Mouse (Mus musculus) forebrain, embryonic 14.5 days (tissue): ENCODE results near the gene a. TPM values are rescaled to one million over a fixed set of nuclear protein-coding genes. Genes with fewer than 3 reads are reported as not detected.

Experiments
- ATAC-seq: fragments of 200-750 bp; cut with Nextera tagmentation; 2 replicates; pipeline ENCODE4 v1.8.0; 2017; ENCODE audit warnings: mild to moderate bottlenecking, moderate library complexity
- DNase-seq: peaks from one replicate; pipeline ENCODE4 v3.0.0-alpha.2; 2015; ENCODE audit warnings: low spot score
- H3K27ac ChIP-seq: fragments of 300-500 bp; sonication (generic); 2 replicates; pipeline ENCODE4 v1.5.1; 2014; ENCODE audit warnings: low read depth, mild to moderate bottlenecking, control low read depth, low read length, moderate library complexity
- H3K27me3 ChIP-seq: fragments of 300-500 bp; sonication (generic); replicated peaks from 2 replicates; pipeline ENCODE4 v1.6.1; 2014; ENCODE audit warnings: low read length, control low read depth, mixed read lengths; ENCODE audit not compliant: control insufficient read depth, insufficient read depth
- H3K36me3 ChIP-seq: fragments of 300-500 bp; sonication (generic); 2 replicates; pipeline ENCODE4 v1.6.1; 2014; ENCODE audit warnings: low read length, control low read depth; ENCODE audit not compliant: control insufficient read depth, insufficient read depth
- H3K4me1 ChIP-seq: fragments of 300-500 bp; sonication (generic); 2 replicates; pipeline ENCODE4 v1.6.1; 2014; ENCODE audit warnings: antibody characterized with exemption, low read length, control low read depth; ENCODE audit not compliant: control insufficient read depth, insufficient read depth
- H3K4me2 ChIP-seq: fragments of 300-500 bp; sonication (generic); 2 replicates; pipeline ENCODE4 v1.6.1; 2014; ENCODE audit warnings: mild to moderate bottlenecking, control low read depth, low read length
- H3K4me3 ChIP-seq: fragments of 300-500 bp; sonication (generic); 2 replicates; pipeline ENCODE4 v1.5.1; 2014; ENCODE audit warnings: low read depth, low read length, control low read depth
- H3K9ac ChIP-seq: fragments of 300-500 bp; sonication (generic); 2 replicates; pipeline ENCODE4 v1.6.1; 2014; ENCODE audit warnings: mild to moderate bottlenecking, low read length, control low read depth, moderate library complexity
- H3K9me3 ChIP-seq: fragments of 300-500 bp; sonication (generic); replicated peaks from 2 replicates; pipeline ENCODE4 v1.6.1; 2016; ENCODE audit warnings: low read length, control low read depth, mixed read lengths; ENCODE audit not compliant: control insufficient read depth
- WGBS: fragments of 180-500 bp; shearing (Covaris S2); extraction: QIAGEN DNeasy Blood & Tissue Kit; methylation state at CpG from one replicate; pipeline ENCODE4 v1.1.7; 2014; 5-methylcytosine and 5-hydroxymethylcytosine counted together
- polyA plus RNA-seq: library from polyadenylated mRNA; unstranded; fragments of >200 nt; fragmentation: Nextera tagmentation; extraction: Ambion mirVana; gene quantifications from 2 replicates; pipeline ENCODE4 v1.2.1, GENCODE M21; 2014

The a gene
- polyA plus RNA-seq, 1 experiment from 2014 or later = 0.89 TPM

DNA sequence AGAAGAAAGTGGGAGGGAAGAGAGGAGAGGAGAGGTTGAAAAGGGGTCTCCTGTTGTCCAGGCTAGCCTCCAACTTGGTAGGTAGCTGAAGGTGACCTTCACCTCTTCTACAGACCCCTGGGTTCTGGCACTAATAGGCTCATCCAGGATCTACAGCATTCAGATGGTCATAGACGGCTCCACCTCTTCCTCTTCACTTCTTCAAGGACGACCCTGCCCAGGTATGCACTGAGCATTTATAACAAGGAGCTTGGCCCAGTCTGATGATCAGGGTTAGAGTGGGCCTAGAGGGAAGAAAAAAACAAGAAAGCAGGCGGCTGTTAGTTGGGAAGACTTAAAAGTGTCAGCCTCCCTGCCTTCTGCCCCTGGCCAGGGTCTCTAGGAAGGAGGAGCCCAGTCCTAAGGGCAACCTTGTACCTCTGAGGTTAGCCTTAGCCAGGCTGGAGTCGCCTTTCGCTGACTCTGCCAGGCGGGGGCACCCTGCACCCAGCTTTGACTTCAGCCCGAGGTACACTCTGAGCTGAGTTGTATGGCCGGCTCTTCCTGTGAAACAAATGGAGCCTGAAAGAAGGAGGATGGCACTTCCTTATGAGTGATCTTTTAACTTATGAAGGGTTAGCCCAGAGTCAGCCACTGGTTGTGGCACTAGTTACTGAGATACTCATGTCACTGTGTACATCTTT lies 291.1 kb downstream of the a start:
- no peak overlapping the region for H3K4me3 ChIP-seq
- H3K4me1 ChIP-seq = no peaks in the 10 kb centered on the region
- no peak overlapping the region for H3K4me2 ChIP-seq
- peak; percentile 24 for DNase-seq
- no peak overlapping the region for H3K27ac ChIP-seq
- WGBS = 24% methylated on average over 8 of the region's 8 CpGs
- no peaks in the 10 kb centered on the region for H3K9me3 ChIP-seq
- no peaks in the 10 kb centered on the region for H3K27me3 ChIP-seq
- H3K9ac ChIP-seq = no peak overlapping the region
- H3K36me3 ChIP-seq = no peaks in the 10 kb centered on the region
- ATAC-seq = no peak

DNA sequence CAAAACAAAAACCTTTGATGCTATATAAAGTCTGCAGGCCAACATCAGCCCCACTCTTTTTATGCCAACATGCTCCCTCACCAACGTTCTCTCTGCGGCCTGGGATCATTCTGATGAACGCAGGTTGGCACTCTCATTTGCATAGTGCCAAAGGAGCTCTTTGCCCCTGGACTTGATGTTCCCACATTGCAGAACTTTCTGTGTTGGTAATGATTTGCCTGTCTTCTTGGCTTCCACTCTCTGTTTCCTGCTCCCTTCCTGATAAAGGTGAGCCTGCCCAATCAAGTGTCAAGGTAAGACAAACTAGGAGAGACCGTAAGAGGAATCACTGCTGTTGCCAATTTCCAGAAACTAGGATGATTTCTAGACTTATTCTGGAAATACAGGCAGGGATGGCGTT lies 293.3 kb downstream of the a start:
- Histone ChIP-seq H3K27ac (no peak overlapping the region), H3K4me3 (no peak overlapping the region), H3K9me3 (no peaks in the 10 kb centered on the region), H3K4me2 (no peak overlapping the region), H3K36me3 (no peaks in the 10 kb centered on the region), H3K9ac (no peak overlapping the region), H3K4me1 (no peaks in the 10 kb centered on the region), H3K27me3 (no peaks in the 10 kb centered on the region)
- ATAC-seq = no peak
- no peak for DNase-seq
- WGBS = 87% methylated on average over 5 of the region's 5 CpGs

DNA sequence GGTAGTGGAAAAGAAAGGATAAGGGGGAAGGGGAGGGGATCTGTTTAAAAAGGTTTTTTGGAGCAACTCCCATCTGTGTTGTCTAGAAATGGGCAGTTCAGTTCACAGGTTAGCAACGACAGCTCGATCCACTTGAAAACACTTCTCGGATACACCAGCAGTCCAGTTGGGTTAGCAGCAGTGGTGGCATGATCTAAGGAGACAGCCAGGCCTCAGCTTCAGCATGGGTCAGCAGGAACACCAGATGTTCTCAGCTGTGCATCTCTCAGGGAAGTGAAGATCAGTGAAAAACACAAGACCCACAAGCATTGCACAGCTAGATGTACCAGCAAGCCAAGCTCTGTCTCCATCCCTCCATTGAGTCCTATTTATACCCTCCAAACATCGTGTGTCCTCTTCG lies 295.1 kb downstream of the a start:
- WGBS = 92% methylated on average over 5 of the region's 5 CpGs
- no peak for ATAC-seq
- Histone ChIP-seq H3K9ac (no peak overlapping the region), H3K4me2 (no peak overlapping the region), H3K4me1 (no peaks in the 10 kb centered on the region), H3K36me3 (no peaks in the 10 kb centered on the region), H3K9me3 (no peaks in the 10 kb centered on the region), H3K27ac (no peak overlapping the region), H3K27me3 (no peaks in the 10 kb centered on the region), H3K4me3 (no peak overlapping the region)
- no peak for DNase-seq

DNA sequence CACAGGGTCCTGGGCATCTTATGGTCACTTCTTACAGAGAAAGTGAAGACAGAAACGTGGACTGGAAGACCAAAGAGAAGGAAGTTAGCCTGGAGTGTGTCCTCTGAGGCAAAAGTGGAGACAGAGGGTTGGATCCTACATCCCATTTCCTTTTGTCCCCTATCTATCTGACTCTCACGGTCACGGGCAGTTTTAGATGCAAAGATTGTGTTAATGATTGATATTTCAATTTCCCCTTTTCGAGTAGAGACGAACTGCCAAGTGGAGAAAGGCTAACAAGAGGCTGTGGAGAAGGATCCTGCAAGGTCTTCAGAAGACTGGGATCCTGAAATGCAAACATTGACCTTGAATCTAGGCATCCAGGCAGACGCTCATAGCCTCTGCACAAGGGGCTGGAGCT lies 297.1 kb downstream of the a start:
- Histone ChIP-seq H3K27ac (no peak overlapping the region), H3K4me2 (no peak overlapping the region), H3K27me3 (no peaks in the 10 kb centered on the region), H3K4me3 (no peak overlapping the region), H3K9me3 (no peaks in the 10 kb centered on the region), H3K36me3 (no peaks in the 10 kb centered on the region), H3K9ac (no peak overlapping the region), H3K4me1 (no peaks in the 10 kb centered on the region)
- WGBS = 85% methylated on average over 6 of the region's 6 CpGs
- DNase-seq = no peak
- no peak for ATAC-seq

DNA sequence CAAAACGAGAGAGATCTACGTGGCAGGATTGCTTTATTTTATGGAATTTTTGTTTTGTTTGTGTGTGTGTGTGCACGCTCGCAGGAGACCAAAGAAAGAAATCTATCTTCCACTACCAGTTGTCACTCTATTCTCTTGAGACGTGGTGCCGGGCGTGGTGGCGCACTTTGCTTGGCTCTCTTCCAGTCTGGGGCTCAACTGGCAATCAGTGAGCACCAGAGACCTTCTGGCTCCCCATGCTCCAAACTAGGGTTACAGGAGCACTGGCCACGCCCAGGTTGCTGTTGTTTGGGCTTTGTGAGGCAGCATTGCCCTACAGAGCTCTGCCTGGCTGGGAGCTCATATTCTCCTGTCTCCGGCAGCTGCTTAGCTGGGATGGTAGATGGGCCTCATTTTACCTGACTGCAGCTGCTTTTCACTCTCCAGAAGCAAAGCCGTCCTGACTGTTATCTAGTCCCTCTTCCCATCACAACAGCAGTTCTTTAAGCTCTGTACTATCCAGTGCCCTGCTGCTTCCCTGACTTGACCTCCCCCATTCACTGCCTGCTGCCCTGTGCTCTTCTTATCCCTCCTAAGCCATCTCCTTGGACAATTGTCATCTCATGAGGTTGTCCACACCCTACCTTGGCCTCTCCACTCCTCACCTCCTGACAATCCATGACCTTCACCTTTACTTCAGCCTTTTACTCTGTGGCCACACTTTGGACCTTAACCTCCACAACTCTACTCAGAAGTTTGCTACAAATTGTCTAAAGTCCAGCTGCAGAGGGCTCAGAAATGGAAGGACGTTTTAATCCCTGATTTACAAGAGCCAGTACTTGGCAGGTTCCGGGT lies 299.9 kb downstream of the a start:
- ATAC-seq (no peak), DNase-seq (peak; percentile 11)
- H3K9ac ChIP-seq = no peak overlapping the region
- no peaks in the 10 kb centered on the region for H3K36me3 ChIP-seq
- H3K27me3 ChIP-seq = no peaks in the 10 kb centered on the region
- no peaks in the 10 kb centered on the region for H3K9me3 ChIP-seq
- whole genome bisulfite sequencing = 57% methylated on average over 13 of the region's 13 CpGs
- H3K4me3 ChIP-seq = no peak overlapping the region
- H3K27ac ChIP-seq = no peak overlapping the region
- H3K4me1 ChIP-seq = no peaks in the 10 kb centered on the region
- no peak overlapping the region for H3K4me2 ChIP-seq

DNA sequence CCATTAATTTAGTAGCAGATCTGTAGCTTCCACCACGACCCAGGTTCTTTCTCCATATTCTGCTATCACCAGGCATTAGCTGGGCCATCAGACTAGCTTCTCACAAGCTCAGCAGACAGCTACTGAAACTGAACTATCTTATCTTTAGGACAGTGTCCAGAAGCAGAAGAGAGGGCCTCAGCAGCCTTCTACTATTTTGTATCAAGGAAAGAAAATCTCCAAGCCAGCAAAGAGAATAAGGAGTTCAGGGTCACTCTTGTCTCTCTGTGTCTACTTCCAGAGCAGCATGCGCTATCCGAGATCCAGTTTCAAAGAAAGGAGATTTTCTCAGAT lies 300.5 kb downstream of the a start:
- WGBS = 90% methylated on average over 3 of the region's 3 CpGs
- Histone ChIP-seq H3K4me3 (no peak overlapping the region), H3K27ac (no peak overlapping the region), H3K36me3 (no peaks in the 10 kb centered on the region), H3K4me1 (no peaks in the 10 kb centered on the region), H3K4me2 (no peak overlapping the region), H3K9me3 (no peaks in the 10 kb centered on the region), H3K9ac (no peak overlapping the region), H3K27me3 (no peaks in the 10 kb centered on the region)
- no peak for ATAC-seq
- DNase-seq = no peak

DNA sequence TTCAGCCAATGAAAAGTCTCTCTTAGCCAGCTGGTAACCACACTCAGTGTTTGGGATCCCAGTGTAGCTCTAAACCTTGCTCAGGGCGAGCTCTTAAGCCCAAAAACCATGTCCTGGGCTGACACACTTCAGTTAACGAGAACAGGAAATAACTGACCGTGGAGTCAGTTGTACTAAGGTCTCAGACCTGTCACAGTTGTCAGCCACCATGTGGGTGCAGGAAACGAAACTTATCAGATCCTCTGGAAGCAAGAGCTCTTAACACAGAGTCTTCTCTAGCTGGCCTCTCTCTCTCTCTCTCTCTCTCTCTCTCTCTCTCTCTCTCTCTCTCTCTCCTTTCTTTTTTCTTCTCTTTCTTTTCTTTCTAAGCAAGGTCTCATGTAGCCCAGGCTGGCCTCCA lies 302.2 kb downstream of the a start:
- ATAC-seq = no peak
- H3K36me3 ChIP-seq = no peaks in the 10 kb centered on the region
- no peak overlapping the region for H3K4me2 ChIP-seq
- no peak overlapping the region for H3K4me3 ChIP-seq
- H3K9me3 ChIP-seq = no peaks in the 10 kb centered on the region
- H3K4me1 ChIP-seq = no peaks in the 10 kb centered on the region
- no peaks in the 10 kb centered on the region for H3K27me3 ChIP-seq
- no peak for DNase-seq
- no peak overlapping the region for H3K9ac ChIP-seq
- H3K27ac ChIP-seq = no peak overlapping the region
- 60% methylated on average over 4 of the region's 4 CpGs for WGBS

DNA sequence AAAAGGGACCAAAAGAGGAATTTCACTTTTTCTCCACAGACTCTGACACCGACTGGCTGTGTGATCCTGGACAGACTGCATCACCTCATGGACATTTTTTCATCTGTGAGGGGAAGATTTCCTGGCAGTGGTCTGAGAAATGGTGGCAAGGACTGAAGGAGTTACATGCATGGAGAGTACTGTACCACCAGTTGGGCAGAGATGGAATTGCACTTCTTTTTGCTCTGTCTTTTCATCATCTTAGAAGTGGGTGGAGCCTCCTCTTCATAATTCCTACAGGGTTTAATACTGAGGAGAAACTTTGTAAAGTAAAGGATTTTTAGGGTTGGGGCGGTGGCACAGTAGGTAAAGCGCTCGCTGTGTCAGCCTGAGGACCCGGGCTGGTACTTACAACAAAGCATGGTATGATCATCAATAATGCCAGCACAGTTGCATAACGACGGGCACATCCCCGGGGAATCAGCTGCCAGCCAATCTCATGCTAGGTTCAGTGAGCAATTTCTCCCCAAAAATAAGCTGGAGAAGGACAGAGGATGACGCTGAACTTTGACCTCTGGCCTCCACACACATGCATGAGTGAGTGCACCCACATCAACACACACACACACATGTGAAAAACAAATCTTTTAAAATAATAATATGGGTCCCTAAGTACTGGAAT lies 307.6 kb downstream of the a start:
- no peaks in the 10 kb centered on the region for H3K36me3 ChIP-seq
- H3K4me2 ChIP-seq = no peak overlapping the region
- no peaks in the 10 kb centered on the region for H3K9me3 ChIP-seq
- H3K4me3 ChIP-seq = no peak overlapping the region
- no peaks in the 10 kb centered on the region for H3K27me3 ChIP-seq
- no peak overlapping the region for H3K27ac ChIP-seq
- DNase-seq (no peak), ATAC-seq (no peak)
- H3K9ac ChIP-seq = no peak overlapping the region
- H3K4me1 ChIP-seq = no peaks in the 10 kb centered on the region
- WGBS = 85% methylated on average over 9 of the region's 9 CpGs

DNA sequence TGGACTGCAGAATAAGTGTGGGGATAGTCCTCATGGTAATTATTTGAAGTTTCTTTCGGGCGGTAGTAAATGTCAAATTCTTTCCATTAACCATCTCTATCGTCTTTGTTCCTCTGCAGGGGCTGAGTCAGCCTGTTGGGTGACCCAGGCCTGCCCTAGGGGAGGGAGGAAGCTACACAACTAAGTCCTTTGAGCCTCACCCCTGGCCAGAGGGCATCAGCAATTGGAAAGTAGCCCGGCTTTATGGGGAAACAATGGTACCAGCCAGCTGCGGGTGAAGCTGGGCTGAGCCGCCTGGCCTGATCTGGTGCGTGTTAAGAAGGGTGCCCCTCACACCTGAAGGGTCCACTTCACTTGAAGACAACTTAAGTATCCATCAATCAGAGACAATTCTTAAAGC lies 308.2 kb downstream of the a start:
- no peak overlapping the region for H3K4me2 ChIP-seq
- no peak for DNase-seq
- ATAC-seq = no peak
- 76% methylated on average over 7 of the region's 7 CpGs for WGBS
- H3K9ac ChIP-seq = no peak overlapping the region
- H3K9me3 ChIP-seq = no peaks in the 10 kb centered on the region
- H3K36me3 ChIP-seq = no peaks in the 10 kb centered on the region
- no peaks in the 10 kb centered on the region for H3K27me3 ChIP-seq
- H3K27ac ChIP-seq = no peak overlapping the region
- H3K4me3 ChIP-seq = no peak overlapping the region
- no peaks in the 10 kb centered on the region for H3K4me1 ChIP-seq
